Mouse (Mus musculus) erythroblast, embryonic 14.5 days (primary cell): Measurements from ENCODE around the gene Gm28051.

Source experiments
- GATA1 ChIP-seq: IDR thresholded peaks from 2 replicates; pipeline ENCODE4 v1.6.1; 2012; ENCODE audit warnings: low read length, inconsistent platforms, mixed read lengths
- TAL1 ChIP-seq: IDR thresholded peaks from 3 replicates; pipeline ENCODE4 v1.6.1; 2012; ENCODE audit warnings: low read length, inconsistent platforms, mixed read lengths

DNA sequence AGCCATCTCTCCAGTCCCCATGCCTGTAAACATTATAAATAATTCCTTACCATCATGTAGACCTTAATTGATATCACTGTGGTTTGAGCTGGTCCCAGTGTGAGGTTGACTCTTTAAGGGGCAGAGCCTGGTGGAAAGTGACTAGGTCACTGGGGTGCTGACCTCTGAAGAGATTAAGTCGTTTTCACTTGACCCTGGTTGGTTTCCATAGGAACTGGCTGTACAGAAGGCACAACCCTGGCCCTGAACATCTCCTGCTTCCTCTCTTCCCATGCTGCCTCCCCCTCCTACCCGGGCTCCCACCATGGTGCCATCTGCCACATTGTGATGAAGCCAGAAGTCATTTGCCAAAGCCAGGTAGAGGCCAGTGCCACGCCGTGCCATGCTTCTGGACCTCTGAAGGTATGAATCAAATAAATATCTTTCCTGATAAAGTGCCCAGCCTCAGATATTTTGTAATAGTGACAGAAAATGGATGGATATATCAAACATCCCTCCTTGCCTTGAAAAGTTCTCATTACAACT, 46.7 kb downstream of the Gm28051 start:
- TF ChIP-seq GATA1 (no peak), TAL1 (no peak)
